Mouse (Mus musculus): ENCODE measurements around the gene Cubn. TPM values are rescaled to one million over a fixed set of nuclear protein-coding genes. Genes with fewer than 3 reads are reported as not detected.

Gene Cubn
- polyA plus RNA-seq (2015; fragmentation: Nextera tagmentation; extraction: Ambion mirVana): 0.32 and 0.88 TPM in 2 replicates

GRCm38 (mm10) chr2:13491734-13492133, at the start of gene Cubn:
Cubn (minus strand) TSS chr2:13491813.
- no peak within 1 kb of the TSS for H3K27ac ChIP-seq (replicated peaks)
- no peaks in the 10 kb centered on the region for H3K4me1 ChIP-seq
- H3K27me3 ChIP-seq (replicated peaks): no peaks in the 10 kb centered on the region
- no peaks in the 10 kb centered on the region for H3K36me3 ChIP-seq
- no peak within 1 kb of the TSS for H3K4me3 ChIP-seq (replicated peaks)
- 46% methylated on average over 8 of the region's 8 CpGs for WGBS
- no peak within 1 kb of the TSS for H3K4me2 ChIP-seq
- H3K9ac ChIP-seq (replicated peaks): no peak within 1 kb of the TSS
- H3K9me3 ChIP-seq (replicated peaks): no peaks in the 10 kb centered on the region
- ATAC-seq (ENCODE audit: low FRiP score): no peak

- ATAC-seq (ENCODE audit: low FRiP score): no peak
- no peaks in the 10 kb centered on the region for H3K36me3 ChIP-seq
- no peak overlapping the region for H3K4me3 ChIP-seq (replicated peaks)
- WGBS: 95% methylated on average over 1 of the region's 1 CpGs
- H3K9me3 ChIP-seq (replicated peaks): no peaks in the 10 kb centered on the region
- H3K27me3 ChIP-seq (replicated peaks): no peaks in the 10 kb centered on the region
- H3K4me1 ChIP-seq: peaks cover 7% of the 10 kb centered on the region
- H3K27ac ChIP-seq (replicated peaks): no peak overlapping the region
- H3K4me2 ChIP-seq: no peak overlapping the region
- H3K9ac ChIP-seq (replicated peaks): no peak overlapping the region
Observed at GRCm38 (mm10) chr2:13539860-13540259, 48.2 kb upstream of the Cubn start.

DNA sequence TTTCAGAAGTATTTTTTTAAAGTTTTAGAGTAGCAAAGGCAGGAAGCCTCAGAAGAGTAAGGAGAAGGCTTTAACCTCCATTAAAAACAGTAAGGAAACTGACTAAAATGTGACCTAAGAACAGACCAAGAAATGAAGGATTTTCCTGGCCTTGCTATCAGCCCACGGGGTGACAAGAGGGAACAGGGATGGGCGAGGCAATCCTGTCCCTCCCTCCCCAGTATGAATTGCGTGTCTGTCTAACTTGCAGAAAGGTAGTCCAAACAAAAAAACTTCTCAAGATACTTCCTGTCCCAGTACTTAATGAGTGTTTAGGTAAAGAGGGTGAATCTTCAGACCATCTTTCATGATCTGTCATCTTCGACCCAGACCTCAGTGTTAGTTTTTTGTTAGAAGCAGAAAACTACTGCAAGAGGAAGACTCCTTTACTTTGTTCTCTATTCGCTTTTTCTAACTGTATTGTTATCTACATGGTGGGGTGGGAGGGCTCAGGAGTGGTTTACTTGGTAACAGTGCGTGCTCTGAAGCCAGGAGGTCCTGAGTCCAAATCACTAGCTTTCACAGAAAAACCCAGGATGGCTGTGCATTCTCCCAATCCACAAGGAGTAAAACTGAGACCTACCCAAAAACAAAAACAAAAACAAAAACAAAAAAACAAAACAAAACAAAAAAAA, 47.2 kb upstream of the Cubn start:
- Histone ChIP-seq H3K27me3 (replicated peaks) (no peaks in the 10 kb centered on the region), H3K9ac (replicated peaks) (no peak overlapping the region), H3K4me1 (peaks cover 3% of the 10 kb centered on the region; the same call in 1 of the 2 replicates), H3K36me3 (no peaks in the 10 kb centered on the region), H3K9me3 (replicated peaks) (no peaks in the 10 kb centered on the region), H3K4me2 (no peak overlapping the region), H3K4me3 (replicated peaks) (no peak overlapping the region), H3K27ac (replicated peaks) (no peak overlapping the region)
- ATAC-seq (ENCODE audit: low FRiP score): no peak
- 82% methylated on average over 6 of the region's 6 CpGs for WGBS

DNA sequence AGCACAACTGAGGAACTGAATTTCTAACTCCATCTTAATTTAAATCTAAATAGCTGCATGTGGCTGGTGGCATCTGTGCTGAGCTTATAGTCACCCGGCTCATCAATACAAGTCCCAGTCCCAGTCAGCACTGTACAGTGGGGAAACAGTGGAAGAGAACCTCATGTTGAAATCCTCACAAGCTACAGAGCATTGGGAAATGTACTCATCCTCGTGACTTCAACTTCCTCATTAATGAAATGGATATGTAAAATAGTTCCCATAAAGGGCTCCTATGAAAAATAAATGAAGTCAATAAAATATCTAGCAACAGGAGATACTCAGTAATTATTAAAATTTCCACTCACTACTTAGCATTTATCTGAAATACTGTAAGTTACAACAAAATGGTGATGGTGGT, 46.6 kb upstream of the Cubn start:
- H3K4me3 ChIP-seq (replicated peaks): no peak overlapping the region
- 73% methylated on average over 2 of the region's 2 CpGs for WGBS
- no peaks in the 10 kb centered on the region for H3K9me3 ChIP-seq (replicated peaks)
- no peak for ATAC-seq (ENCODE audit: low FRiP score)
- no peak overlapping the region for H3K4me2 ChIP-seq
- H3K4me1 ChIP-seq: no peaks in the 10 kb centered on the region
- H3K27me3 ChIP-seq (replicated peaks): no peaks in the 10 kb centered on the region
- no peak overlapping the region for H3K9ac ChIP-seq (replicated peaks)
- no peak overlapping the region for H3K27ac ChIP-seq (replicated peaks)
- H3K36me3 ChIP-seq: no peaks in the 10 kb centered on the region

DNA sequence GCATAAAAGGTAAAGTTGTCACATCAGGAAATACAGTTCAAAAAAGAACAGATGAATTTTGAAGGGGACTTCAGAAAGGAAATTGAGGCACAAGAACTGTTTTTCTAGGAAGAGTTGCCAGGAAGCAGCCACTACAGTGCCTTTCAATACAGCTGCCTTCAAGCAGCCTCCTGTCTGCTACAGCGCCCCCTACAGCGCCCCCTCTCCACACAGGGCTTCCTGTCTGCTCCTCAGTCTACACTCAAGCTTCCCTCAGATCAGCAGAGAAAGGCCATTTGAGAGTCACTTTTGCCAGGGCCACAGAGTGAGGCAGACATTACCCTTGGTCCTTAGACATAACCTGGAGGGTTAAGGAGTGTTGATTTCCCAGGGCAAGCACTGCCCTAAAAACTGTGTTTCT, 46.1 kb upstream of the Cubn start:
- no peaks in the 10 kb centered on the region for H3K27me3 ChIP-seq (replicated peaks)
- H3K4me1 ChIP-seq: no peaks in the 10 kb centered on the region
- no peaks in the 10 kb centered on the region for H3K9me3 ChIP-seq (replicated peaks)
- H3K27ac ChIP-seq (replicated peaks): no peak overlapping the region
- H3K4me3 ChIP-seq (replicated peaks): no peak overlapping the region
- WGBS: 26% methylated on average over 2 of the region's 2 CpGs
- no peak overlapping the region for H3K9ac ChIP-seq (replicated peaks)
- H3K4me2 ChIP-seq: no peak overlapping the region
- no peak for ATAC-seq (ENCODE audit: low FRiP score)
- no peaks in the 10 kb centered on the region for H3K36me3 ChIP-seq

- ATAC-seq (ENCODE audit: low FRiP score): no peak
- Histone ChIP-seq H3K27ac (replicated peaks) (no peak overlapping the region), H3K36me3 (no peaks in the 10 kb centered on the region), H3K4me3 (replicated peaks) (no peak overlapping the region), H3K9me3 (replicated peaks) (no peaks in the 10 kb centered on the region), H3K9ac (replicated peaks) (no peak overlapping the region), H3K4me1 (no peaks in the 10 kb centered on the region), H3K4me2 (no peak overlapping the region), H3K27me3 (replicated peaks) (no peaks in the 10 kb centered on the region)
Observed at GRCm38 (mm10) chr2:13536747-13537146, 45.1 kb upstream of the Cubn start.

DNA sequence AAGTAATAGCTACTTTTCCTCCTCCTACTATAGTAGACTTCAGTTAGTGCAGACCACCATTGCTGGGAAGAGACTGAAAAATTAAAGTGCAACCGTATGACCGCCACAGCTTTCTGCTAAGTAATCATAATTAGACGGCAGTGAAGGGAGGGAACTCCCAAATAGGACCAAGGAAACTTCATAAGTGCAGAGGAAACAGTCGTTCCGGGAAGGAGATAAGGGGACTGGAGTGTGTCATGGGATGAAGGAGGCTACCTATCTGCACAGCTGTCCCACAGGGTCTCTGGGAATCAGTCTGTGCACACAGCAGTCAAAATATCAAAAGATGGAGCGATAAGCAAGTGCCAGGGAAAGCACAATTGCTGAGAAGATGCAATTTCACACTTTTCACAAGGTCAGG, 39.0 kb upstream of the Cubn start:
- H3K9me3 ChIP-seq (replicated peaks): no peaks in the 10 kb centered on the region
- H3K27me3 ChIP-seq (replicated peaks): no peaks in the 10 kb centered on the region
- H3K4me1 ChIP-seq: no peaks in the 10 kb centered on the region
- no peak for ATAC-seq (ENCODE audit: low FRiP score)
- H3K27ac ChIP-seq (replicated peaks): no peak overlapping the region
- no peak overlapping the region for H3K4me2 ChIP-seq
- WGBS: 93% methylated on average over 6 of the region's 6 CpGs
- no peak overlapping the region for H3K4me3 ChIP-seq (replicated peaks)
- H3K36me3 ChIP-seq: no peaks in the 10 kb centered on the region
- H3K9ac ChIP-seq (replicated peaks): no peak overlapping the region

- no peaks in the 10 kb centered on the region for H3K36me3 ChIP-seq
- H3K9me3 ChIP-seq (replicated peaks): no peaks in the 10 kb centered on the region
- ATAC-seq (ENCODE audit: low FRiP score): no peak
- H3K4me2 ChIP-seq: no peak overlapping the region
- H3K27me3 ChIP-seq (replicated peaks): no peaks in the 10 kb centered on the region
- no peaks in the 10 kb centered on the region for H3K4me1 ChIP-seq
- H3K27ac ChIP-seq (replicated peaks): no peak overlapping the region
- no peak overlapping the region for H3K4me3 ChIP-seq (replicated peaks)
- WGBS: 95% methylated on average over 3 of the region's 3 CpGs
- H3K9ac ChIP-seq (replicated peaks): no peak overlapping the region
Observed at GRCm38 (mm10) chr2:13529253-13529933, 37.8 kb upstream of the Cubn start.

- WGBS: 61% methylated on average over 4 of the region's 4 CpGs
Observed at GRCm38 (mm10) chr2:13527531-13527930, 35.9 kb upstream of the Cubn start.

GRCm38 (mm10) chr2:13527125-13527524, 35.5 kb upstream of the Cubn start:
- H3K9me3 ChIP-seq (replicated peaks): no peaks in the 10 kb centered on the region
- no peaks in the 10 kb centered on the region for H3K36me3 ChIP-seq
- H3K9ac ChIP-seq (replicated peaks): no peak overlapping the region
- no peak overlapping the region for H3K4me2 ChIP-seq
- H3K4me3 ChIP-seq (replicated peaks): no peak overlapping the region
- 26% methylated on average over 2 of the region's 2 CpGs for WGBS
- no peaks in the 10 kb centered on the region for H3K27me3 ChIP-seq (replicated peaks)
- ATAC-seq (ENCODE audit: low FRiP score): no peak; the same call in 1 of the 2 replicates
- H3K4me1 ChIP-seq: no peaks in the 10 kb centered on the region
- H3K27ac ChIP-seq (replicated peaks): no peak overlapping the region

More at GRCm38 (mm10) chr2:13527531-13527930, 35.9 kb upstream of the Cubn start:
- no peaks in the 10 kb centered on the region for H3K4me1 ChIP-seq
- no peak overlapping the region for H3K4me2 ChIP-seq
- no peak overlapping the region for H3K27ac ChIP-seq (replicated peaks)
- no peaks in the 10 kb centered on the region for H3K36me3 ChIP-seq
- no peaks in the 10 kb centered on the region for H3K9me3 ChIP-seq (replicated peaks)
- ATAC-seq (ENCODE audit: low FRiP score): no peak
- no peaks in the 10 kb centered on the region for H3K27me3 ChIP-seq (replicated peaks)
- no peak overlapping the region for H3K4me3 ChIP-seq (replicated peaks)
- no peak overlapping the region for H3K9ac ChIP-seq (replicated peaks)

DNA sequence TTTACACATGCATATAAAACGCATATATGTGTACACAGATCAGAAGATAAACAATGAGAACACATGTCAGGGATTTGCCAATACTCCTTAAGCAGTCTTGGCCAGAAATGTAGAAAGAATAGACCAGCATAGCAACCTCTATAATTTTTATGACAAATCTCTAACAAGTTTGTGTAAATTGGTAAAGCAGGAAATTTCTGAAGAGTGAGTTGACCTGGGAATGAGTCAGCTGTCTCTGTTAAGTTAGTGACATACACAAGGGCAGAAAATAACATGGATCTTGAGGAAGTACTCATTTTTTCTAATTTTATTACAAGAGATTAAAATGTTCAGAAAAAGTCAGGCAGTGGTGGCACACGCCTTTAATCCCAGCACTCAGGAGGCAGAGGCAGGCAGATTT, 34.6 kb upstream of the Cubn start:
- ATAC-seq (ENCODE audit: low FRiP score): no peak
- Histone ChIP-seq H3K4me3 (replicated peaks) (no peak overlapping the region), H3K27me3 (replicated peaks) (no peaks in the 10 kb centered on the region), H3K4me2 (no peak overlapping the region), H3K27ac (replicated peaks) (no peak overlapping the region), H3K9ac (replicated peaks) (no peak overlapping the region), H3K4me1 (no peaks in the 10 kb centered on the region), H3K9me3 (replicated peaks) (no peaks in the 10 kb centered on the region), H3K36me3 (no peaks in the 10 kb centered on the region)
- WGBS: 95% methylated on average over 2 of the region's 2 CpGs

Measured in neural tube, embryonic 15.5 days (tissue).